Mouse (Mus musculus): ENCODE measurements around the gene 9430015G10Rik. TPM values are rescaled to one million over a fixed set of nuclear protein-coding genes. Genes with fewer than 3 reads are reported as not detected.
"Not testable (repeated sequence)": the region's sequence is repeated elsewhere in the genome, so short reads cannot be mapped to it uniquely, and the experiment has no call there.

Gene 9430015G10Rik
- total RNA-seq, 4 experiments from 2014 or later, result 10.7 to 22.9 (median 14.1) TPM

- DNase-seq, result no peak
These were observed 11.9 kb upstream of the 9430015G10Rik start for GRCm38 (mm10) chr4:156097770-156098366.

- no peak for DNase-seq
These were observed 10.4 kb upstream of the 9430015G10Rik start for GRCm38 (mm10) chr4:156099427-156099826.

- no peak for DNase-seq
These were observed 9.3 kb upstream of the 9430015G10Rik start for GRCm38 (mm10) chr4:156100501-156100900.

DNA sequence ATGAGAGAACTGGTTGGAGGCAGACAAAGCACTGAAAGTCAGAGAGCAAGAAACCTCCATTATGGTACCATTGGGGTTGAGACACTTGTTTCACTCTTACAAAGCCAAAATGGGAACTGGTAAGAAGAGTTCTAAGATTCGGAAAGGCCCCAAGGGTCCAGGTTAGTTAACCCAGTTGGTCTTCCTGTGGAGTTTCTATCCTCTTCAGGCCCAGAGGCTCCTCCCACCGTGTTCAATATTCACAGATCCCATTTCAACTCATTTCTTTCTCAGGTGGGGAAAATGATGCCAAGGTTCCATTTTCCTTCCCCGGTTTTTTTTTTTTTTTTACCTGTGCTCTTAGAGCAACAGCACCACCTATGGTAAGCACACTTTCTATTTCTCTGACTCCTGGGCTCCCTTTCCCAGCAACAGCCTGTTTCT is 8.3 kb upstream of the 9430015G10Rik start:
- no peak for DNase-seq

DNA sequence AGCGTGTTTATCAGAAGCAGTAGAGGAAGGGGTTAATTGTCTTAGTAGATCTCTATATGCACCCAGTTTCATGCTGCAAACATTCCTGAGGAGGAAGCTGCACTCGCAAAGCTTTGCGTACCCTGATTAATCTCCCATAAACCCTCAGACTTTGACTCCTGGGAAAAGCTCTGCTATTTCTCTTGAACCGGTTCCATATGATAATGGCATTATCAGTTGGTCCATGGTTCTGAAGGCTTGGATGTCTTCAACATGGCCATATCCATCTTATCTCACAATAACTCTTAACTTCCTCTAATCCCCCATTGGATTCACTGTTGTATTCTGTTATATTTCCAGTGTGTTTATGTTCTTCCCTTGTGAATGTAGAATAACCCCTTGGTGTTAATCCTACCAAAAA is 6.4 kb upstream of the 9430015G10Rik start:
- no peak for DNase-seq

GRCm38 (mm10) chr4:156108606-156109546 is 906 bp upstream of the 9430015G10Rik start:
- peak; percentile 57 for DNase-seq

DNA sequence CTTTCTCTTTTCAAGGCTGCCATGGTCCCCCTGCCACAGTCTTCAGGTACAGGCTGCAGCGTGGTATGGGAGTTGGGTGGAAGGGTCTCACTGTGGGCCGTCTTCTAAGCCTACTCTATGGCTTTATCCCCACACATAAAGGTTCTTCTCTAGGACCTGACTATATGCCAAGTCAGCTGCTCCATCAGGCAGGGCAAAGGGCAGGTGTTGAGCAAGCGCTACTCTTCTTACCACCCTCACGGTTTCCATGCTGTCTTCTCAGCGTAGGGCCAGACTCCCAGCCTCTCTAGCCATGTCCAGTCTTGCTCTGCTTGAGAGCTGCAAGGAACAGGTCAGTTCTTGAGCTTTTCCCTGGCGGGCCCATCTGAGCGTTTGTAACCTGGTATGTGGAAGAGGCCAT is 14.3 kb downstream of the 9430015G10Rik start:
- no peak for DNase-seq

DNA sequence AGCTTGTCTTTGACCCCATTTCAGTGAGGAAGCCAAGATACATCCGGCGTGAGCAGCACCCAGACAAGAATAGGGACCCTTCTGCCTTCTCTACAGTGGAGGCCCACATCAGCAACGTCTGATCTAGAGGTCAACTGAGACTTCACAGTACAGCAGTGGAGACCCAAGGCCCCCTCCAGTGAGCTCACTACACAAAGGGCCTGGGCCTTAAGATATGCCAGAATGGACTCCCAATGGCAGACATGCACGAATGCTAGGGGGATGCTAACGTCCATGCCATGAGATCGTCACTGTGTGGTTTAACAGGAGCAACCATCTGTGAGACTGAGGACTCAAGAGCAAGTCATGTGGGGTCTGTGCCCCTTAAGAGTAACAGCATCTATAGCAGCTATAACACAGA is 15.6 kb downstream of the 9430015G10Rik start:
- DNase-seq, result no peak

- no peak for DNase-seq
These were observed 17.1 kb downstream of the 9430015G10Rik start for GRCm38 (mm10) chr4:156126841-156127240.

DNA sequence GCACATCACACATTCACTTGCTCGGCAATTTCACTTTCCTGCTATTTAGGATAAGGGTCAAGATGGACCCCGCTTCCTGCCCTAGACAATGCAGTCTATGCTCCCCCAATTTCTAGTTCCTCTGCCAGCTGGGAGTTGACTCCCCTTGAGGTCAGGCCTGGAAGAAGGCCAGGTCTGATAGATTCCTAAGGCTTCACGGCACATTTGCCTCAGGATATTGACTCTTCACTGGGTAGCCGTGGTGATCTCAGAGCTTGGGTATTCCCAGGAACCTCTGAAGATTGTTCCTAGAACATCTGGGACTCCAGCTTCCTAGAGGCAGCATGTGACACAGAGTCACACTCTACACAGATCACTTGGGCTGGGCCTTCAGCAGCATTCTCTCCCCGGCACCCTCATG is 19.0 kb downstream of the 9430015G10Rik start:
- no peak for DNase-seq

DNA sequence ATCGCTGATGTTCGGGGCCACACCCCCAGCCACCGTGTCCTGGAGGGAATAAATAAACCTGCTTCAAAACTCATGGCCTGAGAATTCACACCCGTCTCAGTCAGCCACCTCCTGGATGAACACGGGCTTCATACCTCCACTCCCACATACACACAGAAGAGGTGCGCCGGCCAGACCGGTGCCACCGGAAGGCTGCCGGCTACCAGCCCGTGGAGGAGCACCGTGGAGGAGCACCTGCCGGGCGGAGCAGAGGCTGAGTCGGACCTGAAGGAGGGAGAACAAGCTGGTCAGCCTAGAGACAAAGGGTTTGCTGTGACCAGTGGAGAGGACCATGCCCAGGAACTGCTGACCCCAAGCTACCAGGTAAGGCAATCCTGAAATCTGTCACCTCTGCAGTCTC is 20.7 kb downstream of the 9430015G10Rik start, which contains the start of gene Rnf223:
Rnf223 (plus strand) TSS at position 78 of the 400 bp plus-strand sequence.
- no peak for DNase-seq

DNA sequence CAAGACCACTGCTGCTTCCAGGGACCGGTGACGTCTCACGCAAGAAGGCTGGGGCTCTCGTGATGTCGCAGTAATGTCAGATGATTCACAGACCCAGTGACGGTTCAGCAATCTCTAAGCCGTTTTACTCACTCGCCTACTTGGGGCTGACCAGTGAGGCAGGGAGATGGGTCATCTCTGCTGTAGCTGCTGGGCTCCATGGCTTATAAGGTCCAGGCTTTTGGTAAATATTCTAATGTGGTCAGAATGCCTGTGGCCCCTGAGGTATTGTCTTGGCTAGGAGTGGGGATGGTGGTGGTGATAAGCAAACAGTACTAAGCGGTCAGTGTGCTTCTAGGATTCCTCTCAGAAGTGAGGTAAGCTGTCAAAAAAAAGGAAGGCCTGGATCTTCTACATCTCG is 21.2 kb downstream of the 9430015G10Rik start:
- no peak for DNase-seq

GRCm38 (mm10) chr4:156133334-156133733 is 23.6 kb downstream of the 9430015G10Rik start:
- no peak for DNase-seq

DNA sequence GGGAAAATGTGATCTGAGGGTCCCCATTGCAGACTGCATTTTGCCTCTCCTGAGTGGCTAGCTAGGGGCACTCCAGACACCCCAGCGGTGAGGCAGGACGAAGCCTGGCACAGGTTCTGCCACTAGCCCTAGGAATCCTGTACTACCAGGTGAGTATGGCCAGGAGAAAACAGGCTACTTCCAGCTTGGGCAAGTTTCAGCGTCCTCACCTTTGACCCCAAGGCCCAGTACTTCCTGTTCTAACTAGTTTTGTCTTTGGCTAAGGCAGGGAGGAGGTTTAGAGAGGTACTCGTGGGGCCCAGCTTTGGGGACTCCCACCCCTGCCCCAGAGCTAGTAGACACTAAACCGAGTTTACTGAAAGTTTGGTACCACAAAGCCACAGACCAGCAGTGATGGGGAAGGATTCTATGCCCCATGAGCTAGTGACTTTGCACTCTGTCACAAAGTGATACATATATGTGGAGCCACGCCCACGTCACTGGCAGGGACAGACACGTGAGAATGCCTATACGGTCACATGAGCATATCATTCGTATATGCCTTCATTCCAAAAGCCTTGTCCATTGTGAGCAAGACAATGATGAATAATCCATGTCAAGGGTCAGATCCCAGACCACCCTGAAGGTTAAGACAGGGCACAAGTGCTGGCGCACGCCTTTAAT is 24.3 kb downstream of the 9430015G10Rik start:
- no peak for DNase-seq

DNA sequence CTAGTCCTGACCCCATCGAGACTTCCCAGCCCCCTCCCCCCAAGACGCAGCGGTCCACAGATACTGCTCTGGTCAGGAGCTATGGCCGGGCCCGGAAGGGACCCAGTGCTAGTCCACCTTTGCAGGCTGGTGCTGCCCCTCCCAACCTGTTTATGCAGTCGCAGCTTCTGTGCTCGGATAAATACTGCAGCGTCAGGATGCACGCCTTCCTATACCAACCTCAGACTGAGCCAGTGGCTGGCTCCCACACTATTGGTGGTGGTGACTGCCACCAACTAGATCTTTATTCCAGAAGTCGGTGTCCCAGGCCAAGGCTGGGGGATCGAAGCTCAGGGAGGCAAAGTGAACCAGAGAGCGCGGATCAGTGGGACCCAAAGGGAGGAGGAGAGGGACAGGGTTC is 25.3 kb downstream of the 9430015G10Rik start:
- no peak for DNase-seq

DNA sequence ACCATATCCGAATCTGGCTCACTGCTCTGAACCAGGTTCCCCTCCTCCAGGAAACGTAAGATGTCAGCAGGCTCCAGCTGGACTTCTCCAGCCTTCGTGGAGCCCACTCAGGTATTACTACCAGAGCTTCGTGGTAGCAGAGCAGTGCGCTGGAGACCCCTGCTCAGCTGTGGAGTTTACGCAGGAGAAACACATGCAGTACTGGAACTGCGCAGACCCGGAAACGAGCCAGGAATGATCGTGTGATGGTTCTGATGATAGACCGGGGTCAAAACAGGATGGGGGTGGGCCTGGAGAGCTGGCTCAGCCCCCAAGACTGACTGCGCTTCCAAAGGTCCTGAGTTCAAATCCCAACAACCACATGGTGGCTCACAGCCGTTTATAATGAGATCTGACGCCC is 26.0 kb downstream of the 9430015G10Rik start:
- DNase-seq, result no peak

- DNase-seq, result no peak
These were observed 26.7 kb downstream of the 9430015G10Rik start for GRCm38 (mm10) chr4:156136285-156137100.

DNA sequence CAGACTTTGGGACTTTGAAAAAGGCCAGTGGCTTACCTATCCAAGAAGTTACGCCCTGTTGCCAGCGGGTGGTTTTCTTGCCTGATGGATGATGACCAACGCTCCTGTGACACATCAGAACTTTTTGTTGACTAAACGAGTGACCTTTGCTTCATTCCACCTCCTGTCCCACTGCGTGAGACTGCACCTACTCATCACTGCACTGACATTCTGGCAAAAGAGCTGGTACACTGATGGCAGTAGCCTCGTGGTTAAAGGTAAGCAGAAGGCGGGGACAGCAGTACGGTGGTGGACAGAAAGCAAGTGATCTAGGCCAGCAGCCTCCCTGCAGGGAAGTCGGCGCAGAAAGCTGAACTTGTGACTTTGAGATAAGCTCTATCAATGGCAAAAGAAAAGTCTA is 41.1 kb downstream of the 9430015G10Rik start:
- DNase-seq, result not testable (repeated sequence)

DNA sequence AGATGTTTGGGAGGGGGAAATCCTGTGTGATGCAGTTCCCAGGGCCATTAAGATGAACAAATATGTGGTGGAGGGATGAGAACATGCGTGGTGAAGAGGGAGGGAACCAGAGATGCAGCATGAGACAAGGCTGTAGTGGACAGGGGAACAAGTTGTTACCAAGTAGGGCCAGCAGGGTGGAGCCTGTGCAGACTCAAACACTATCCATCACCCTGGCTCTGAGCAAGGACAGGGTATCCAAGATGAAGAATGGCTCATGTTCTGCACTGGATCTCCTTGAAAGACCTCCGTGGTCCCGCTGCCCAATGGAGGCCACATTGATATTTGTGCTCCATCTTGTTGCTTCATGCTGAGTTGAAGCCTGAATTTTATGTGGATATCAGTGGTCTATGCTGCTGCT is 45.0 kb downstream of the 9430015G10Rik start:
- DNase-seq, result no peak

DNA sequence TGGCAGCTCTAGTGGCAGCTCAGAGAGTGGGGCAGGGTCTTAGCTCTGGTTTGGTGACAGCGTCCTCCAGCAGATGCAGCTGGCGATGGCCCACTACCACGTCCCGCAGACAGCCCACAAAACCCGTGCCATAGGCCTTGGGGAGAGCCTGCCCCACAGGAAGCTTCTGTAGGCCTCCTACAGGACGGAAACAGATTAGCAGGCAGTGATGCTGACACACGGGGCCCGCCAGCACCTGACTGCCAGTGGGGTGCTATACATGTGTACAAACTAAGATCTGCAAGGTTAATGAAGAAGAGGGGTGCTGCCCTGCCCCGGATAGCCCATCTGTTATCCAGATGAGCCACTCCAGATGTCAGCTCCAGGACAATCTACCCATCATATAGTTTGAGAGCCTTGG is 56.7 kb downstream of the 9430015G10Rik start:
- no peak for DNase-seq

- no peak for DNase-seq
These were observed 58.8 kb downstream of the 9430015G10Rik start for GRCm38 (mm10) chr4:156168611-156169010.

DNA sequence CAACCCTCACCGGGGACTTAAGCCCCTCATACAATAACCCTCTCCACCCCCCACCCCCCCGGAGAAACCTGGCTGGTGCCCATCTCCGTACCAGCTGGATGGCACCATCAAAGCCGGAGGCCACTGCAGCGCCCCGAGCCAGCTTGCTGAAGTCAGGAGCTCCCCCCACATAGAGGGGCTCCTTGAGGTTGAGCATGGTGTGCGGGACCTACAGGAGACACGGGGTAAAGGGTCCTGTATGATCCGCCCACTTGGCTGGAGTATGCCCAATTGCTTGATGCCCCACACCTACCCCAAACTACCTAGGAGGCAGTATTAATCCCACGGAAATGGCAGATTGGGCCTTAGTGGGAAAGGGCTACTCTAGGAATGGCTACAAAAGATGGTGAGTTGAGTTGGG is 59.3 kb downstream of the 9430015G10Rik start:
- no peak for DNase-seq

Measured in adrenal gland, adult 8-10 months (tissue).